Mouse (Mus musculus) granulocyte monocyte progenitor cell, adult 5-6 weeks (primary cell): ENCODE results near the gene BC048403. TPM values are rescaled to one million over a fixed set of nuclear protein-coding genes. Genes with fewer than 3 reads are reported as not detected.
A peak's percentile ranks its signal among the peaks of the same experiment; 100 is the strongest.
"Not testable (repeated sequence)": the region's sequence is repeated elsewhere in the genome, so short reads cannot be mapped to it uniquely, and the experiment has no call there.

Experiments used
- ATAC-seq: replicated peaks from 2 replicates; pipeline ENCODE4 v1.8.0; 2016; ENCODE audit warnings: mild to moderate bottlenecking, moderate TSS enrichment, inconsistent platforms; ENCODE audit not compliant: poor library complexity, severe bottlenecking
- total RNA-seq, 2 experiments: library from RNA; stranded (forward) in 1 of 2; stranded (reverse) in 1 of 2; fragments of 200-712, 200-1000 nt in 1 of 2; fragments of >200 nt in 1 of 2; fragmentation: Nextera tagmentation in 1 of 2; gene quantifications; 2 replicates each; pipeline ENCODE4 v1.2.3; 2014 to 2017

BC048403 gene
- total RNA-seq, 2 experiments from 2014 or later, result 4.8 to 10.4 TPM

- no peak for ATAC-seq
These were observed 14.5 kb downstream of the BC048403 start for GRCm38 (mm10) chr10:121754237-121754636.

GRCm38 (mm10) chr10:121755822-121756221 is 16.1 kb downstream of the BC048403 start:
- ATAC-seq, result no peak

- peak; percentile 42; the same call in 1 of the 2 replicates for ATAC-seq
These were observed 16.9 kb downstream of the BC048403 start for GRCm38 (mm10) chr10:121756677-121757076.

GRCm38 (mm10) chr10:121759095-121759494 is 19.4 kb downstream of the BC048403 start:
- ATAC-seq, result peak; percentile 40; the same call in 1 of the 2 replicates

GRCm38 (mm10) chr10:121762141-121762540 is 22.4 kb downstream of the BC048403 start:
- ATAC-seq, result no peak

GRCm38 (mm10) chr10:121763191-121763590 is 23.5 kb downstream of the BC048403 start:
- no peak for ATAC-seq

- peak; percentile 50; the same call in 1 of the 2 replicates for ATAC-seq
These were observed 24.9 kb downstream of the BC048403 start for GRCm38 (mm10) chr10:121764469-121765173.

- no peak for ATAC-seq
These were observed 25.7 kb downstream of the BC048403 start for GRCm38 (mm10) chr10:121765174-121766057.

- ATAC-seq, result not testable (repeated sequence)
These were observed 27.6 kb downstream of the BC048403 start for GRCm38 (mm10) chr10:121767295-121767694.

GRCm38 (mm10) chr10:121769711-121770110 is 30.0 kb downstream of the BC048403 start:
- no peak for ATAC-seq

- ATAC-seq, result peak; percentile 82
These were observed 31.2 kb downstream of the BC048403 start for GRCm38 (mm10) chr10:121770624-121771577.

GRCm38 (mm10) chr10:121773813-121774212 is 34.1 kb downstream of the BC048403 start:
- no peak for ATAC-seq

GRCm38 (mm10) chr10:121775990-121776389 is 36.3 kb downstream of the BC048403 start:
- ATAC-seq, result no peak

- peak; percentile 88 for ATAC-seq
These were observed 41.4 kb downstream of the BC048403 start for GRCm38 (mm10) chr10:121781159-121781558.

- no peak for ATAC-seq
These were observed 48.8 kb downstream of the BC048403 start for GRCm38 (mm10) chr10:121788536-121788935.

GRCm38 (mm10) chr10:121790078-121790477 is 50.3 kb downstream of the BC048403 start:
- ATAC-seq, result no peak

GRCm38 (mm10) chr10:121792661-121793060 is 52.9 kb downstream of the BC048403 start:
- ATAC-seq, result no peak

- ATAC-seq, result no peak
These were observed 54.7 kb downstream of the BC048403 start for GRCm38 (mm10) chr10:121794486-121794885.

- ATAC-seq, result peak; percentile 97
These were observed 56.5 kb downstream of the BC048403 start for GRCm38 (mm10) chr10:121796027-121796802.
